Mouse (Mus musculus) lung, adult 18-20 months (tissue): ENCODE results near the gene Gcsh.

Source experiments
- DNase-seq, 2 experiments: peaks; one replicate each; pipeline ENCODE4 v3.0.0; 2022; ENCODE audit warnings: mixed read lengths in 2 of 2

The Gcsh gene

DNA sequence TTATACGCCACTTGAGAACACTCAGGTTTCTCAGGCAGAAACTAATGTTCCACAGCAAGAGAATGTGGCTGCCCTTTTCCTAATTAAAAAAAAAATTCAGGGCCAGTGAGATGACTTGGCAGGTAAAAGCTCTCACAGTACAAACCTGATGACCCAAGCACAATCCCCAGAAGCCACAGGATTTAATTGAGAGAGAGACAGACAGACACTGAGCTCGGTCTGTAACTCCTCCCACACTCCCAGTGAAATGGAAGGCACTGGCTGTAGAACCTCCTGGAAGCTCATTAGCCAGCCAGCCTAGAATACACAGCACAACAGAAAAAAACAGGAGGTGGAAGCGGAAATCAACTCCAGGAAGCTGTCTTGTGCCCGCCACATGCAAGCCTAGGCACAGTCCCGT, 17.7 kb downstream of the Gcsh start:
- no peak for DNase-seq

DNA sequence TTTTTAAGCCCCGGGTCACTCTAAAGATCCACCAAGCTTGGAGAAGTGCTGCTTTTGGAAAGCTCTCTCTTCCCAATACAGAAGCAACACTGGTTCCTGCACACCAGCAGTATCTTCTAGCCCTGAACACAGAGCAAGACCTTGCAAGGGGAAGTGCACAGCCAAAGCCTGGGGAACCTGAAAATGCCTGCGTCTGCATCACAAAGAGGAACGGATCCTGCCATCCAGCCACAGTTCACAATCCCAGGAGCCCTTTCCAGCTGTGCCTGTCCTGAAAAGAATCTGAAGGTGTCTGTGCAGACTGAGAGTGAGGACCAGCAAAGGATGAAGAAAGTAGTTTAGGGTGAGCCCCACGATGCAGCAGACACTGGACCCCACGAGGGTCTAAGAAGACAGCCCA, 18.3 kb downstream of the Gcsh start:
- DNase-seq = no peak

DNA sequence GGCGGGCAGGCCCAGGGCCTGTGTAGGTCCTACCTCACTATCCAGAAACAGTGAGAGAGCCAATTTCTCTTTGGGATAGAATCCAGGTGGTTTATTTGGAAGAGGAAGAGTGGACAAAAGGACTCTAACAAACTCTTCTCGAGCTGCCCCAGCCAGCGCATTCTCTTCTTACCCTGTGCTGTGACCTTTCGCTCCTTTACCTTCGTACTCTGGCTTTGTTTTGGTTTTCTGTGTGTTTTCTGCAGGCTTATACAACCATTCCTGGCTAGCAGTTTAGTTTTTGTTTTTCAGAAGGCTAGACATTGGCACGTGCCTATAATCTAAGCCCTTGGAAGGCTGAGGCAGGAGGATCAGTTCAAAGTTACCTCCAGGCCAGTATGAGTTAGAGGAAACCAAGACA, 23.8 kb downstream of the Gcsh start:
- DNase-seq = no peak

DNA sequence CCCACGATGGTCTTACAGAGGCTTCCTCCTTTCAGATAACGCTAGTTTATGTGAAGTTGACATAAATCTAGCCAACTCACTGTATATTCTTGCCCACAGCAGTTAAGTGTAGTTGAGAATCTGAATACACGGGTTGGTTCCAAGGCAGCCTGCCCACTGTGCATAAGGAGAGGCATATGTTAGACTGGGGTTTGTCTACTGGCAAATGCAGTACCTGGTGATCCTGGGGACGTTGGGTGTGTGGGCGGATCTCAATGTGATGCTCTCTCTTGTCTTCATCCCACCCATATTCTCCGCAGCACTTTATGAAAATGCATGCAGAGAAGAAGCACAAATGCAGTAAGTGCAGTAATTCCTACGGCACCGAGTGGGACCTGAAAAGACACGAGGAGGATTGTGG, 38.9 kb downstream of the Gcsh start:
- DNase-seq = no peak

DNA sequence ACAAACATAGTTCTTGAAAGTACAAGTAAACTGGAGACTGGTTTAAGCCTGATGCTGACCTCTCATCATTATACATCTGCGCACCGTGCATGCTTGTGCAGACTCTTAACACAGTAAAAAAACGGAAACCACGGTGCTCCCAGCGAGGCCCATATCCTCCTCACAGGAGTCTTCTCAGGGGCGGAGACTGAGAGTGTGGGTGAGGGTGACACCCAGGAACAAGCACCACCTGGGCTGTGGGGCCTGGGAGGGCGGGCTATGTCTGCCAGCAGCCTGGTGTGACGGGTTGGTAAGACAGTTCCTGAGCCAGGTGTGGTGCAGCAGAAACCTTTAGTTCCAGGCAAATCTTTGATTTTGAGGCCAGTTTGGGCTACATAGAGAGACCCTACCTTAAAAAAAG, 40.9 kb downstream of the Gcsh start:
- no peak for DNase-seq

DNA sequence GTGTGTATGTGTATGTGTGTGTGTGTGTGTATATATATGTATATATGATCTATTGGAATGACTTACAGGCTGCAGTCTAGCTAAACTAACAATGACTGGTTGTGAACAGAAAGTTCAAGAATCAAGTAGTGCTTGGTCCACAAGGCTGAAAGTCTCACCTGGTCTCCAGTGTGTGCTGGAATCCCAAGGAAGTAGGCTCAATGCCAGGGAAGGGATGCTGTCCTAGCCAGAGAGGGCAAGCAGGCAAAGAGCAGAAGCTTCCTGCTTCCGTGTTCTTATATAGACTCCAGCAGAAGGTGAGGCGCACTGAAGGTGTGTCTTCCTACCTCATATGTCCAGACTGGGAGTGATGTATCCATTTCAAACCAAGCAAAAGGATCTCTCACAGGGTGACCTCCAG, 41.6 kb downstream of the Gcsh start:
- DNase-seq = peak in 1 of 2 experiments; percentile 21

DNA sequence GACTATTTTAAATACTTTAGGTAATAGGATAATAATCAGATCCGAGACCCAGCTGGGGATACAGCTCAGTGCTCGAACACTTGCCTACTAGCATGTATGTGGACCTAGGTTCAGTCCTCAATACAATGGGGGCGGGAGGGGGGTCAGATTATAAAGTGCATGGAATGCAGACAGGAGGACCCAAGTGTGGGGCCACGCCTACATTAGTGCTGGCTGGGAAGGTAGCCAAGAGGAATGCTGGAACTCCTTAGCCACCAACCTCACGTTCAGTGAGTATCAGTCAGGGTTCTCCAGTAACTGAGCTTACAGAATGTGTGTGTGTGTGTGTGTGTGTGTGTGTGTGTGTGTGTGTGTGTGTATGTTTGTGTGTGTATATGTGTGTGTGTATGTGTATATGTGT, 42.0 kb downstream of the Gcsh start:
- DNase-seq = peak; percentile 35 to 49

DNA sequence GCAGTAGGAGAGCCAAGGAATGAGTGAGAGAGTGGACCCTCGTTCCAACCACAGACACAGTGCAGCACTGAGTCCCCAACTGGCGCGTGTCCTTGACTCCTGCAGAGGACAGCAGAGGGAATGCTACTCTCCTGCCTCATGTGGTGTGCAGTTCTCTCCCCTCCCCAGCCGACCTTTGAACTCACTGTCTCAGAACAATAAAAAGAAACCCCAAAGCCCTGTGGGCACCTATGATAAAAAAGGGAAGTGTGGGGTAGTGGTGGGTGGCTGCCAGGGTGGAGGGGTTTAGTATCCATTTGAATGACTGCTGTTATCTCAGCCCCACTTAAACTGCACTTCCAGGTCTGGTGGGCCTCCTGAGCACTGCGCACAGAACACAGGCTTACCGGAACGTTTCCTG, 45.7 kb downstream of the Gcsh start:
- DNase-seq = no peak

DNA sequence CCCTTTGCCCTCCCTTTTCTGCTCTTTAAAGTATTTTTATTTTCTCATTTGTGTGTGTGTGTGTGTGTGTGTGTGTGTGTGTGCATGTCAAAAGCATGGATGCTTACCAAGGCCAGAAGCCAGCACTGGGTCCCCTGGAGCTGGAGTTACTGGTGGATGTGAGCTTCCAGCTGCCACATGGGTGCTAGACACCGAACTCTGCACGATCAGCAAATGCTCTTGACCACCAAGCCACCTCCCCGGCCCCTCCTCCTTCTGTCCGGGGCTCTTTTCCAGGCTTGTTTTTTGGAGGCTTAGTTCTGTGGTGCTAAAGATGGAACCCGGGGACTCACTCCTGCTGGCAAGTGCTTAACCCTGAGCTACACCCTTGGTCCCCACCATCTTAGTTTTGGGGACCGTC, 46.5 kb downstream of the Gcsh start:
- DNase-seq = no peak

DNA sequence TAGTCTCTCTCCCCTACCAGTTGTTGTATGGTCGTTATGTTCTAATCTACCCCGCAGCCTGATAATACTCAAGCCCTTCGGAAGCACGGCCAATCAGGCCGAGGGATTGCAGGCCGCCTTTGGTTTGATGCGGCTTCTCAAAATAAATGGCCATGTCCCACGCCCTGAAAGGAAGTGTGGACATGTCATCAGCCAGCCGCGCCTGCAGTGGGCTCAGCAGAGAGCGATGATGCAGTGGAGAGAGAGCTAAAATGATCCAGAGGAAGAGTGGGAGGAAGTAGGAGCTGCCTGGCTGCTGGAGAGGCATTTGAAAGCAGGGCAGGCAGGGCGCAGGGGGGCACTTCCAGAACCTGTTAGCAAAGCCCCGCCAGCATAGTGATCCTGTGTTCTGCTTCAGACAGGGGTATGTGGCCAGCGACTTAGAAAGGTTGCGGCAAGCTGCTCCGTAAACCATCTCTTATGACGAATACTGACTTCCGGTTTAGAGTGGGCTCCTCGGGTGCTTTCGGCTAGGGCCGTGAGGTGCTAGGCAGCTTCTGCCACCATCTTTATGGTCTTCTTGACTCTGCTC, 47.0 kb downstream of the Gcsh start:
- DNase-seq = peak in 1 of 2 experiments; percentile 16

DNA sequence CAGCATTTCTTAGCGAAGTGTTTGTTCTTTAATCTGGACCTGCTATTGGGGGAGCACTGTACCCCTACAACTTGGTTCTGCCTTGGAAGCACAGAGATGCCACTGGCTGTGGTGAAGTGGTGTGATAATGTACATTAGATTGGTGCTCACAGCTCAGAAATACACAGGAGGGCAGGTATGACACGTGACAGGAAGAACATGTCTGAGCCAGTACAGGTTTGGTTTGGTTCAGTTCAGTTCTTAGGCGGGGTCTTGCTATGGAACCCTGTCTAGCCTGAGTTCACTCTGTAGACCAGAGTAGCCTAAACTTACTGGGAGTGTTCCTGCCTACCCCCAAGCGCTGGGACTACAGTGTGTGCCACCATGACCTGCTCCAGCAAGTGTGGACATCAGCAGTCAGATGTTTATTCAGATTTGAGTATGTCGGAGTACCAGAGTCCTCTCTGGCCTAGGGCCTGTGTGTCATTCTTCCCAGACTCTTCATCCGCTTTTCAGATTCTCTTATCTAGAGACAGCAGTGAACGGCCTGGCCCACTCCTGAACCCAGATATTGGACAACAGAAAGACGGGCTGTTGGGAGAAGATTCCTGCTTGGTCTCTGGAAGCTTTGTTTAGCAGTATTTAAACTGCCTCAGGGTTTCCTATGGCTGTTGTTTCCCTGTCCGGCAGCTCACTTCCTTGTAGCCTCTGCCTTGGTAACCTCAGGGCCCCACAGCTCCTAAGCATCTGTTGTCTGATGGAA, 48.0 kb downstream of the Gcsh start:
- no peak for DNase-seq

DNA sequence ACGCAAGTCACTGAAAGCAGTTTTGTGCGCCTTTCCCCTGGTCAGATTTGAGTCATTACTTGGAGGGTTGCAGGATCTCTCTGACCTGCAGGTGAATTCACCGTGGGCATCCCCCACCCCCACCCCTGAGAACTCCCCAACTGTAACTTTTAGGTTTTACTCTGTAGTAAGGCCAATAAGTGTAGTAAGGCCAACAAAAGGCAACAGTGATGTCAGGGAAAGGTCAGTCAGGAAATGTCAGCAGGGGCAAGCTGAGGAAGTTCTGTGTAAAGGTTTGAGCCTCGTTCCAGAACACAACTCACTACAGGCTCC, 49.0 kb downstream of the Gcsh start:
- no peak for DNase-seq

DNA sequence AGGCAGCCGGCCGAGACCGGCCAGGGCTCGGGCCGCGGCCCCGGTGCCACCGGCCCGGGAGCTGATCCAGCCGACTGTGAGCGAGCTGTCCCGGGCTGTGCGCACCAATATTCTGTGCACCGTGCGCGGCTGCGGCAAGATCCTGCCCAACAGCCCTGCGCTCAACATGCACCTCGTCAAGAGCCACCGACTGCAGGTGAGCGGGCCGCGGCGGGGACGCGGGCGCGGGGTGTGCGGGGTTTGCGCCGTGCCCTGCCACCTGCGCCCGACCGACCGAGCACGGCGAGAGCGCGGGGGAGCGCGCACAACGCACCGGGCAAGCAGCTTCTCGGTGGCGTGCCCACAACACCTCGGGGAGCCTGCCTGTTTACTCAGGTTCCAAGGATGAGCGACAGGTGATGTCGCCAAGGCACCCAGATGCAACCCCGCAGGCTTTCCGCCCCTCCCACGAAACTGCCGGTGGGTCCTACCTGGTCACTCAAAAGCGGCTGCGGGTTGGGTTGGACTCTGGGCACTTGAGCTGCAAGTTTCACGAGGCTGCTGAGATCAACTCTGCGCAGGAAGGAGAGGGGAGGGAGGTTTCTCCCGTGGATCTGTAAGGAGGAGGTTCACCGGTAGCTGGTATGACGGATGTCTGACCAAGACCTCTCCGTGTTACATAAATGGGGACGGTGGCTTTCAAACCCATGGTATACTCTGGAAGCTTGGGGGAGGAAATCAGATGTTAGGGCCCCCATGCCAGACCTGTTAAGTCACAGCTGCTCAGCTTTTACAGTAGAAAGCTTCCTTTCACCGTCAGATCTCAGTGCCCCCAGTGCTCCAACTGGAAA, 49.6 kb downstream of the Gcsh start:
- peak; percentile 33 to 44 for DNase-seq

DNA sequence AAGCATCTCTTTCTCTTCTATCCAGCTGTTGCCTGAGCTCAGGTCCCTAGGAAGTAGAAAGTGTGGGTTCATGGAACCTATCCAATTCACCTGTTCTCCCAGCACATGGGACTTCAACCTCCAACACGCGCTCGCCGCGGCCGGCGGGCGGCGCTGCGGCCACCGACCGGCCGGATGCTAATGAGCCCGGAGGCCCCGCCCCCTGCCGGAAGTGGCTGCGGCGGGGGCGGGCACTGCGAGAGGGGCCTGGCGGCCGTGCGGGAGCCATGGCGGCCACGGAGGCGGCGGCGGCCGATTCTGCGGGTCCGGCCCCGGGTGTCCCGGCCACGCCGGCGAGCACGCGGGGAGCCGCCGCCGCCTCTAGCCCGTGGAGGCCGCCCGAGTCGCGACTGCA, 50.2 kb downstream of the Gcsh start, which contains the start of gene Atmin:
Gene Atmin, plus strand, starts transcription at position 233 of the 394 bp plus-strand sequence.
- peak; percentile 80 to 88 for DNase-seq

DNA sequence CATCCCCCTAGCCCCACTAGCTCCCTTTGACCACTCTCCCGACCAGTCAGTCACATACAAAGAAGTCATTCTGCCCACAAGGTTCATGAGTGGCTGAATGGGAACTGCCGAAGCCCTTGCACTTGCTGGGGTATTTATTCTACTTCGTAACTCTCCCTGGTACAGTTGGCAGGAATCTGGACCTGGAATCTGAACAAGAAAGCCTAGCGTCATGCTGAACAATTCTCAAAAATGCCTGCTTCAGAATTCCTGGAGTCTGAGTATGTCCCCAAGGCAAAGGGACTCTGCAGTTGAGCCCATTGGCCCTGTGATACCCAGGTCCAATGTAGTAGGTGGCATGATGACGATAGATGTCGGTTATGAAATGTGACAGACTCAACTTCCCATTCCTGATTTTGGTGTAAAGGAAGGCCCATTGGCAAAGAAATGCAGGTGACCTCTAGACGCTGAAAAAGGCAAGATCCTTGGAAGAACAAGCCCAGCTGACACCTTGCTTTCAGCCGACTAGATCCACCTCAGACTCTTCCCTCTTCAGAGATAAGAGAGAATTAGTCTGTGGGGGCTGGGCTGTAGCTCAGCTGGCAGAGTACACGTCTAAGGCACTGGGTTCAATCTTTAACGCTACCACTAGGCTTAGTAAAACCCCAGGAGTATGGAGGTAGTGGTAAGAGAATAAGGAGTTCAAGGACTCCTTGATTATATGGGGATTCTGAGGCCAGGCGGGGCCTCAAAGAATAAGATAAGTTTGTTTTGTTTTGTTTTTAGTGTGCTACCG, 50.9 kb downstream of the Gcsh start:
- DNase-seq = peak in 1 of 2 experiments; percentile 23

DNA sequence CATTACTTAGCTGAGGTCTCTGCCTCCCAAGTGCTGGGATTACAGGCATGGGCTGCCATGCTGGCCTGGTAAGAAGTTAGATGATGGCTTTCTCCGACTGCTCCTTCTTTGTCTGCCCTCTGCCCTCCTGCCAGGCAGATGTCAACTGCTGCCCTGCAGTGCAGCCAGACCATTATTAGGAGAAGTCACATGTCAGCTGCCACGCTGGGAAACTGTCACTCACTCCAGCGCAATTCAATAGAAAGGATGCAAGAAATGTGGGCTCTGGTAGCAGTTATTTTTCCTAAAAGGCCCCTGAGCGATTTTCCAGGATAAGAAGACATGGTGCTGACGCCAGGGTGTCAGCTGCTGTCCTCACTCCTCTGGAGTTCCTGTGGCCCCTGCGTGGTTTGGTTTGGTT, 57.8 kb downstream of the Gcsh start:
- no peak for DNase-seq

DNA sequence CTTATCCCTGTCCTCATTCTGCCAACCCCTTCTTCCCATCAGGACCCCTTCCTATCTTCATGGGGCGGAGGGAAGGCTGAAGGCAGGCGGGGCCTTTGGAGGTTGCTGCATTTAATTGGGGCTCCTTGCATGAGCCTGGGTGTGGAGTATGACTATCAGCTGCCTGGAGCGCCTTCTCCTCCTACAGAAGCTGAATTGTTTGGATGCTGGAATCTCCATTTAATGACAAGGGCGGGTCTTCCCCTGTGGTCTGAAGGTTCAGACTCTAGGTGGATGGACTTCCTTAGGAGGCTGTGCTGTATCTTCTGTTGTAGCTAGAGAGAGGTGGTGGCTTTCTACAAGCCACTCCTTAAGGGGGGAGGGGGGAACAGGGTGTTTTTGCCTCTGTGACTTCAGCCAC, 58.4 kb downstream of the Gcsh start:
- DNase-seq = no peak
